Mouse (Mus musculus) lung, postnatal 10 days (tissue): ENCODE results near the gene Trub1.

Experiments
- DNase-seq: peaks from one replicate; pipeline ENCODE4 v3.0.0; 2021

The Trub1 gene

GRCm38 (mm10) chr19:57452492-57453217, at the start of gene Trub1:
Gene Trub1, plus strand, starts transcription at chr19:57452912.
- DNase-seq = peak; percentile 91

- peak; percentile 93 for DNase-seq
These were observed 48.8 kb upstream of the Trub1 start for GRCm38 (mm10) chr19:57403700-57404501.

GRCm38 (mm10) chr19:57404502-57404848, 48.2 kb upstream of the Trub1 start:
- DNase-seq = no peak

- peak; percentile 58 for DNase-seq
These were observed 44.8 kb upstream of the Trub1 start for GRCm38 (mm10) chr19:57407947-57408346.

GRCm38 (mm10) chr19:57411375-57412196, 41.1 kb upstream of the Trub1 start:
- DNase-seq = peak; percentile 89

- no peak for DNase-seq
These were observed 39.5 kb upstream of the Trub1 start for GRCm38 (mm10) chr19:57413170-57413569.

GRCm38 (mm10) chr19:57413918-57414317, 38.8 kb upstream of the Trub1 start:
- DNase-seq = no peak

GRCm38 (mm10) chr19:57415031-57415807, 37.5 kb upstream of the Trub1 start:
- DNase-seq = no peak

GRCm38 (mm10) chr19:57417800-57418580, 34.7 kb upstream of the Trub1 start:
- no peak for DNase-seq

- DNase-seq = no peak
These were observed 29.3 kb upstream of the Trub1 start for GRCm38 (mm10) chr19:57423402-57423801.

GRCm38 (mm10) chr19:57425296-57425695, 27.4 kb upstream of the Trub1 start:
- no peak for DNase-seq

- DNase-seq = no peak
These were observed 25.9 kb upstream of the Trub1 start for GRCm38 (mm10) chr19:57426841-57427240.

- DNase-seq = no peak
These were observed 24.8 kb upstream of the Trub1 start for GRCm38 (mm10) chr19:57427756-57428438.

- DNase-seq = no peak
These were observed 24.1 kb upstream of the Trub1 start for GRCm38 (mm10) chr19:57428641-57429040.

GRCm38 (mm10) chr19:57429926-57430325, 22.8 kb upstream of the Trub1 start:
- DNase-seq = no peak

- DNase-seq = no peak
These were observed 21.2 kb upstream of the Trub1 start for GRCm38 (mm10) chr19:57431476-57431875.

- no peak for DNase-seq
These were observed 18.7 kb upstream of the Trub1 start for GRCm38 (mm10) chr19:57434024-57434423.

GRCm38 (mm10) chr19:57436586-57437021, 16.1 kb upstream of the Trub1 start:
- DNase-seq = peak; percentile 49

GRCm38 (mm10) chr19:57437042-57437441, 15.7 kb upstream of the Trub1 start:
- no peak for DNase-seq

GRCm38 (mm10) chr19:57439296-57439695, 13.4 kb upstream of the Trub1 start:
- no peak for DNase-seq

- DNase-seq = no peak
These were observed 11.2 kb upstream of the Trub1 start for GRCm38 (mm10) chr19:57441501-57441900.
